Mouse (Mus musculus) embryonic facial prominence, embryonic 15.5 days (tissue): Measurements from ENCODE around the gene Ccnt1. TPM values are rescaled to one million over a fixed set of nuclear protein-coding genes. Genes with fewer than 3 reads are reported as not detected.
A peak's percentile ranks its signal among the peaks of the same experiment; 100 is the strongest.

Experiments
- ATAC-seq: fragments of 200-750 bp; cut with Nextera tagmentation; 2 replicates; pipeline ENCODE4 v1.8.0; 2017; ENCODE audit warnings: low read depth, moderate TSS enrichment; ENCODE audit not compliant: insufficient number of reproducible peaks, low FRiP score, low TSS enrichment
- H3K27ac ChIP-seq: fragments of 300-500 bp; sonication (generic); replicated peaks from 2 replicates; pipeline ENCODE4 v1.5.1; 2015; ENCODE audit warnings: mild to moderate bottlenecking, inconsistent platforms
- H3K27me3 ChIP-seq: fragments of 300-500 bp; sonication (generic); 2 replicates; pipeline ENCODE4 v1.6.1; 2015; ENCODE audit warnings: inconsistent platforms
- H3K36me3 ChIP-seq: fragments of 300-500 bp; sonication (generic); 2 replicates; pipeline ENCODE4 v1.6.1; 2015; ENCODE audit warnings: mild to moderate bottlenecking, inconsistent platforms
- H3K4me1 ChIP-seq: fragments of 300-500 bp; sonication (generic); 2 replicates; pipeline ENCODE4 v1.6.1; 2015; ENCODE audit warnings: inconsistent platforms
- H3K4me2 ChIP-seq: fragments of 300-500 bp; sonication (generic); replicated peaks from 2 replicates; pipeline ENCODE4 v1.6.1; 2015; ENCODE audit warnings: mild to moderate bottlenecking, inconsistent platforms
- H3K4me3 ChIP-seq: fragments of 300-500 bp; sonication (generic); replicated peaks from 2 replicates; pipeline ENCODE4 v1.5.1; 2015; ENCODE audit warnings: mild to moderate bottlenecking, inconsistent platforms
- H3K9ac ChIP-seq: fragments of 300-500 bp; sonication (generic); 2 replicates; pipeline ENCODE4 v1.6.1; 2015; ENCODE audit warnings: inconsistent platforms
- H3K9me3 ChIP-seq: fragments of 300-500 bp; sonication (generic); replicated peaks from 2 replicates; pipeline ENCODE4 v1.6.1; 2016; ENCODE audit warnings: inconsistent platforms
- WGBS: fragments of 180-500 bp; shearing (Covaris S2); methylation state at CpG from one replicate; pipeline ENCODE4 v1.1.7; 2015; 5-methylcytosine and 5-hydroxymethylcytosine counted together
- polyA plus RNA-seq: library from polyadenylated mRNA; unstranded; fragments of >200 nt; fragmentation: Nextera tagmentation; extraction: Ambion mirVana; gene quantifications from 2 replicates; pipeline ENCODE4 v1.2.1, GENCODE M21; 2015

Gene Ccnt1
- polyA plus RNA-seq, result 54.7 and 57.5 TPM in 2 replicates

- Histone ChIP-seq H3K4me3 (no peak within 1 kb of the TSS), H3K4me1 (peaks cover 12% of the 10 kb centered on the region), H3K4me2 (no peak within 1 kb of the TSS), H3K9me3 (no peaks in the 10 kb centered on the region), H3K27ac (no peak within 1 kb of the TSS), H3K36me3 (no peaks in the 10 kb centered on the region), H3K27me3 (no peaks in the 10 kb centered on the region), H3K9ac (no peak within 1 kb of the TSS)
- no peak for ATAC-seq
- 81% methylated on average over 10 of the region's 10 CpGs for WGBS
These were observed at the start of gene Ccnt1, which contains the start of gene 4930415O20Rik for GRCm38 (mm10) chr15:98570873-98571538. TSS of gene Ccnt1 (minus strand) at chr15:98570923. TSS of gene 4930415O20Rik (plus strand) at chr15:98571004.

- H3K9me3 ChIP-seq, result no peaks in the 10 kb centered on the region
- no peak for ATAC-seq
- no peak overlapping the region for H3K27ac ChIP-seq
- no peaks in the 10 kb centered on the region for H3K36me3 ChIP-seq
- under 1% methylated on average over 12 of the region's 12 CpGs for WGBS
- no peak overlapping the region for H3K4me3 ChIP-seq
- peaks cover 20% of the 10 kb centered on the region for H3K4me1 ChIP-seq
- H3K9ac ChIP-seq, result no peak overlapping the region
- H3K27me3 ChIP-seq, result no peaks in the 10 kb centered on the region
- H3K4me2 ChIP-seq, result peak overlapping the region; percentile 26; the same call in 1 of the 2 replicates
These were observed 46.4 kb upstream of the Ccnt1 start for GRCm38 (mm10) chr15:98617176-98617537.

- no peak for ATAC-seq
- H3K4me2 ChIP-seq, result peak overlapping the region; percentile 26; the same call in 1 of the 2 replicates
These were observed 45.8 kb upstream of the Ccnt1 start for GRCm38 (mm10) chr15:98616362-98617175.

GRCm38 (mm10) chr15:98615751-98616150 lies 45.0 kb upstream of the Ccnt1 start:
- no peak overlapping the region for H3K9ac ChIP-seq
- WGBS, result 69% methylated on average over 6 of the region's 6 CpGs
- peaks cover 19% of the 10 kb centered on the region for H3K4me1 ChIP-seq
- H3K36me3 ChIP-seq, result no peaks in the 10 kb centered on the region
- no peaks in the 10 kb centered on the region for H3K9me3 ChIP-seq
- no peak overlapping the region for H3K4me3 ChIP-seq
- no peak overlapping the region for H3K4me2 ChIP-seq
- no peak overlapping the region for H3K27ac ChIP-seq
- H3K27me3 ChIP-seq, result no peaks in the 10 kb centered on the region
- no peak for ATAC-seq

More at GRCm38 (mm10) chr15:98616362-98617175, 45.8 kb upstream of the Ccnt1 start:
- Histone ChIP-seq H3K27ac (no peak overlapping the region), H3K9me3 (no peaks in the 10 kb centered on the region), H3K4me3 (no peak overlapping the region), H3K4me1 (peaks cover 19% of the 10 kb centered on the region), H3K9ac (no peak overlapping the region), H3K36me3 (no peaks in the 10 kb centered on the region), H3K27me3 (no peaks in the 10 kb centered on the region)
- WGBS, result 33% methylated on average over 20 of the region's 20 CpGs

GRCm38 (mm10) chr15:98614971-98615370 lies 44.2 kb upstream of the Ccnt1 start:
- whole genome bisulfite sequencing, result 42% methylated on average over 6 of the region's 6 CpGs
- ATAC-seq, result no peak

GRCm38 (mm10) chr15:98614551-98614950 lies 43.8 kb upstream of the Ccnt1 start:
- ATAC-seq, result no peak
- Histone ChIP-seq H3K4me2 (no peak overlapping the region), H3K4me1 (peaks cover 25% of the 10 kb centered on the region), H3K4me3 (no peak overlapping the region), H3K27me3 (no peaks in the 10 kb centered on the region), H3K9me3 (no peaks in the 10 kb centered on the region), H3K36me3 (no peaks in the 10 kb centered on the region), H3K27ac (no peak overlapping the region; the same call in 1 of the 2 replicates), H3K9ac (no peak overlapping the region)
- 32% methylated on average over 9 of the region's 9 CpGs for WGBS

More at GRCm38 (mm10) chr15:98614971-98615370, 44.2 kb upstream of the Ccnt1 start:
- no peak overlapping the region; the same call in 1 of the 2 replicates for H3K27ac ChIP-seq
- H3K9me3 ChIP-seq, result no peaks in the 10 kb centered on the region
- no peak overlapping the region for H3K9ac ChIP-seq
- no peaks in the 10 kb centered on the region for H3K36me3 ChIP-seq
- H3K4me3 ChIP-seq, result no peak overlapping the region
- peaks cover 23% of the 10 kb centered on the region for H3K4me1 ChIP-seq
- no peak overlapping the region for H3K4me2 ChIP-seq
- H3K27me3 ChIP-seq, result no peaks in the 10 kb centered on the region

- Histone ChIP-seq H3K4me1 (peaks cover 39% of the 10 kb centered on the region), H3K4me3 (no peak overlapping the region), H3K36me3 (no peaks in the 10 kb centered on the region), H3K4me2 (no peak overlapping the region), H3K27ac (no peak overlapping the region), H3K27me3 (no peaks in the 10 kb centered on the region), H3K9me3 (no peaks in the 10 kb centered on the region), H3K9ac (no peak overlapping the region)
- WGBS, result 94% methylated on average over 3 of the region's 3 CpGs
- no peak for ATAC-seq
These were observed 41.5 kb upstream of the Ccnt1 start for GRCm38 (mm10) chr15:98612229-98612628.

- WGBS, result 3% methylated on average over 12 of the region's 12 CpGs
- Histone ChIP-seq H3K9ac (peak overlapping the region; percentile 62), H3K36me3 (no peaks in the 10 kb centered on the region), H3K9me3 (no peaks in the 10 kb centered on the region), H3K4me1 (peaks cover 35% of the 10 kb centered on the region), H3K4me3 (peak overlapping the region; percentile 70), H3K27me3 (no peaks in the 10 kb centered on the region), H3K4me2 (peak overlapping the region; percentile 90), H3K27ac (peak overlapping the region; percentile 86)
- ATAC-seq, result no peak
These were observed 39.5 kb upstream of the Ccnt1 start for GRCm38 (mm10) chr15:98610131-98610633.

GRCm38 (mm10) chr15:98609331-98610130 lies 38.8 kb upstream of the Ccnt1 start, which contains the start of gene Adcy6:
TSS of gene Adcy6 (minus strand) at chr15:98610076.
- Histone ChIP-seq H3K27ac (peak within 1 kb of the TSS; percentile 86), H3K4me2 (peak within 1 kb of the TSS; percentile 90), H3K36me3 (peaks cover 4% of the 10 kb centered on the region; the same call in 1 of the 2 replicates), H3K9me3 (no peaks in the 10 kb centered on the region), H3K27me3 (no peaks in the 10 kb centered on the region), H3K9ac (peak within 1 kb of the TSS; percentile 62), H3K4me3 (peak within 1 kb of the TSS; percentile 70), H3K4me1 (peaks cover 28% of the 10 kb centered on the region)
- peak; percentile 85 for ATAC-seq
- under 1% methylated on average over 65 of the region's 75 CpGs for WGBS

GRCm38 (mm10) chr15:98608784-98609250 lies 38.1 kb upstream of the Ccnt1 start:
- peak overlapping the region; percentile 70 for H3K4me3 ChIP-seq
- peak overlapping the region; percentile 62 for H3K9ac ChIP-seq
- H3K9me3 ChIP-seq, result no peaks in the 10 kb centered on the region
- 0% methylated on average over 15 of the region's 26 CpGs for WGBS
- peaks cover 31% of the 10 kb centered on the region for H3K4me1 ChIP-seq
- no peaks in the 10 kb centered on the region for H3K27me3 ChIP-seq
- peaks cover 11% of the 10 kb centered on the region for H3K36me3 ChIP-seq
- H3K4me2 ChIP-seq, result peak overlapping the region; percentile 90
- peak; percentile 37; the same call in 1 of the 2 replicates for ATAC-seq
- peak overlapping the region; percentile 86 for H3K27ac ChIP-seq
